In genomic region chr7:4623544-4624189, GRCm38 (mm10) we compare ENCODE assay signal across 9 mouse cellular contexts. TPM values are rescaled to one million over a fixed set of nuclear protein-coding genes. Genes with fewer than 3 reads are reported as not detected.
A peak's percentile ranks its signal among the peaks of the same experiment; 100 is the strongest.
DNase-seq lines count a peak whose midpoint lies in the region; ATAC-seq lines count a peak whose summit lies in the region.
"Had no signal": no experiment of that assay in that cellular context is flagged by ENCODE, and none has a peak within 500 bp of the region (broad histone marks: within the 10 kb centered on the region; RNA-seq: fewer than 3 reads in every experiment).

No protein-coding gene starts in this region.

- H3K9ac ChIP-seq in hindbrain, embryonic 16.5 days (ENCODE audit: low read depth, low read length): no peak overlapping the region
- no peak overlapping the region for H3K9ac ChIP-seq in liver, embryonic 13.5 days
- no peak overlapping the region for H3K9ac ChIP-seq in neural tube, embryonic 15.5 days (replicated peaks)

- no peaks in the 10 kb centered on the region for H3K27me3 ChIP-seq in hindbrain, embryonic 16.5 days (replicated peaks; ENCODE audit: control insufficient read depth, insufficient read depth, low read length)
- no peaks in the 10 kb centered on the region for H3K27me3 ChIP-seq in liver, embryonic 13.5 days
- no peaks in the 10 kb centered on the region for H3K27me3 ChIP-seq in neural tube, embryonic 15.5 days (replicated peaks)

- H3K4me2 ChIP-seq in hindbrain, embryonic 16.5 days (ENCODE audit: low read length): no peak overlapping the region
- no peak overlapping the region for H3K4me2 ChIP-seq in liver, embryonic 13.5 days
- no peak overlapping the region for H3K4me2 ChIP-seq in neural tube, embryonic 15.5 days

- H3K36me3 ChIP-seq in hindbrain, embryonic 16.5 days (ENCODE audit: control insufficient read depth, insufficient read depth, low read length): no peaks in the 10 kb centered on the region
- peaks cover 15% of the 10 kb centered on the region for H3K36me3 ChIP-seq in liver, embryonic 13.5 days
- peaks cover 8% of the 10 kb centered on the region; the same call in 1 of the 2 replicates for H3K36me3 ChIP-seq in neural tube, embryonic 15.5 days

- DNase-seq in layer of hippocampus, postnatal 10 days (ENCODE audit: low spot score in 2 of 2): peak; percentile 53 to 55
- DNase-seq in layer of hippocampus, adult 9-10 months (ENCODE audit: low spot score): no peak
- DNase-seq in NIH3T3 (ENCODE audit: low read depth): peak; percentile 70
- DNase-seq in embryo, embryonic 10 days (ENCODE audit: low spot score): peak; percentile 61
- DNase-seq in liver, embryonic 13.5 days: peak; percentile 58
- no peak for DNase-seq in ovary, postnatal 10 days (ENCODE audit: low spot score)

- H3K9me3 ChIP-seq in hindbrain, embryonic 16.5 days (ENCODE audit: control insufficient read depth, low read length): no peaks in the 10 kb centered on the region
- H3K9me3 ChIP-seq in liver, embryonic 13.5 days (replicated peaks): no peaks in the 10 kb centered on the region
- no peaks in the 10 kb centered on the region for H3K9me3 ChIP-seq in neural tube, embryonic 15.5 days (replicated peaks)

- no peaks in the 10 kb centered on the region for H3K4me1 ChIP-seq in hindbrain, embryonic 16.5 days (ENCODE audit: control insufficient read depth, insufficient read depth, low read depth, low read length)
- peaks cover 52% of the 10 kb centered on the region for H3K4me1 ChIP-seq in liver, embryonic 13.5 days (replicated peaks)
- no peaks in the 10 kb centered on the region for H3K4me1 ChIP-seq in neural tube, embryonic 15.5 days

- no peak overlapping the region for H3K27ac ChIP-seq in hindbrain, embryonic 16.5 days (ENCODE audit: low read depth, low read length)
- peak overlapping the region; percentile 44; the same call in 1 of the 2 replicates for H3K27ac ChIP-seq in liver, embryonic 13.5 days
- no peak overlapping the region for H3K27ac ChIP-seq in neural tube, embryonic 15.5 days (replicated peaks)

- ATAC-seq in hindbrain, embryonic 16.5 days: peak; percentile 79
- peak; percentile 66 for ATAC-seq in liver, embryonic 13.5 days (ENCODE audit: low read depth)
- ATAC-seq in neural tube, embryonic 15.5 days (ENCODE audit: low FRiP score): peak; percentile 76; the same call in 1 of the 2 replicates

- 28% methylated on average over 4 of the region's 4 CpGs for WGBS in hindbrain, embryonic 16.5 days
- WGBS in liver, embryonic 13.5 days (ENCODE audit: insufficient replicate concordance): 25% methylated on average over 4 of the region's 4 CpGs
- 27% methylated on average over 4 of the region's 4 CpGs for WGBS in neural tube, embryonic 15.5 days

- no peak overlapping the region for H3K4me3 ChIP-seq in hindbrain, embryonic 16.5 days (ENCODE audit: low read length)
- H3K4me3 ChIP-seq in liver, embryonic 13.5 days (replicated peaks): no peak overlapping the region
- H3K4me3 ChIP-seq in neural tube, embryonic 15.5 days (replicated peaks): no peak overlapping the region
- H3K4me3 ChIP-seq: erythroblast, embryonic 14.5 days had no signal

RNA-seq across cellular contexts. Expression of gene Tmem86b, which starts 7.6 kb away (rescaled TPM):
- 10 to 100 TPM; 13.9 to 18.5 TPM for total RNA-seq in layer of hippocampus, postnatal 10 days (2021)
- 1.9 and 2.0 TPM in 2 replicates for polyA plus RNA-seq in hindbrain, embryonic 16.5 days (2015; fragmentation: Nextera tagmentation; extraction: Ambion mirVana)
- 22.6 and 25.1 TPM in 2 replicates for polyA plus RNA-seq in liver, embryonic 13.5 days (2015; fragmentation: Nextera tagmentation; extraction: Ambion mirVana)
- 1.7 and 2.3 TPM in 2 replicates for polyA plus RNA-seq in neural tube, embryonic 15.5 days (2015; fragmentation: Nextera tagmentation; extraction: Ambion mirVana)

RNA-seq across cellular contexts. Expression of gene Ptprh, which starts 19.8 kb away (rescaled TPM):
- total RNA-seq in layer of hippocampus, postnatal 10 days (2021): 1 to 10 TPM; 1.1 TPM
- polyA plus RNA-seq in hindbrain, embryonic 16.5 days (2015; fragmentation: Nextera tagmentation; extraction: Ambion mirVana): 0.91 and 1.1 TPM in 2 replicates
- polyA plus RNA-seq in liver, embryonic 13.5 days (2015; fragmentation: Nextera tagmentation; extraction: Ambion mirVana): not detected in 2 replicates
- polyA plus RNA-seq in neural tube, embryonic 15.5 days (2015; fragmentation: Nextera tagmentation; extraction: Ambion mirVana): 0.43 and 0.65 TPM in 2 replicates
- polyA plus RNA-seq: erythroblast, embryonic 14.5 days had no signal

RNA-seq across cellular contexts. Expression of gene Ppp6r1, which starts 35.2 kb away (rescaled TPM):
- total RNA-seq in layer of hippocampus, postnatal 10 days (2021): 100 to 1,000 TPM; 112 to 121 TPM
- polyA plus RNA-seq in hindbrain, embryonic 16.5 days (2015; fragmentation: Nextera tagmentation; extraction: Ambion mirVana): 4.3 and 6.2 TPM in 2 replicates
- 5.7 and 7.1 TPM in 2 replicates for polyA plus RNA-seq in liver, embryonic 13.5 days (2015; fragmentation: Nextera tagmentation; extraction: Ambion mirVana)
- 8.3 and 8.9 TPM in 2 replicates for polyA plus RNA-seq in neural tube, embryonic 15.5 days (2015; fragmentation: Nextera tagmentation; extraction: Ambion mirVana)

Comparison
In these comparisons a context has a peak if more than half of its experiments do, and no peak if none do; other contexts are left out.
1. DNase-seq: peak in layer of hippocampus, postnatal 10 days (2 of 2), NIH3T3 (single experiment), embryo, embryonic 10 days (single experiment) and liver, embryonic 13.5 days (single experiment); none in layer of hippocampus, adult 9-10 months (single experiment) and ovary, postnatal 10 days (single experiment).
2. Peak in every context shown above with its lines, with median percentiles within 50 percentile points of each other: ATAC-seq.